Mouse (Mus musculus): ENCODE measurements at regions not wholly inside any gene's neighbourhood (a gene's known extent, or its start where the extent isn't known, plus 50 kb on each side); places are given as distances from the start of the nearest gene placed in this dataset.
A peak's percentile ranks its signal among the peaks of the same experiment; 100 is the strongest.

- ATAC-seq (ENCODE audit: insufficient read depth, low FRiP score) = no peak
- H3K27ac ChIP-seq (ENCODE audit: low read length) = peak overlapping the region; percentile 71
- peak overlapping the region; percentile 25 for H3K4me2 ChIP-seq (ENCODE audit: low read depth, low read length)
- no peaks in the 10 kb centered on the region for H3K36me3 ChIP-seq (ENCODE audit: control insufficient read depth, insufficient read depth, low read length)
- 66% methylated on average over 8 of the region's 8 CpGs for WGBS
- H3K4me3 ChIP-seq (replicated peaks; ENCODE audit: low read length) = peak overlapping the region; percentile 21
- H3K9me3 ChIP-seq (replicated peaks; ENCODE audit: control insufficient read depth, low read length) = no peaks in the 10 kb centered on the region
- H3K27me3 ChIP-seq (ENCODE audit: control insufficient read depth, insufficient read depth, low read length) = no peaks in the 10 kb centered on the region
- peak overlapping the region; percentile 51 for H3K9ac ChIP-seq (ENCODE audit: low read length)
- peaks cover 7% of the 10 kb centered on the region for H3K4me1 ChIP-seq (ENCODE audit: control insufficient read depth, insufficient read depth, low read length)
Observed at GRCm38 (mm10) chr13:31328756-31329155, 227.2 kb upstream of the Foxq1 start.

GRCm38 (mm10) chr13:31330731-31331130 lies 225.2 kb upstream of the Foxq1 start:
- no peaks in the 10 kb centered on the region for H3K9me3 ChIP-seq (replicated peaks; ENCODE audit: control insufficient read depth, low read length)
- no peaks in the 10 kb centered on the region for H3K27me3 ChIP-seq (ENCODE audit: control insufficient read depth, insufficient read depth, low read length)
- ATAC-seq (ENCODE audit: insufficient read depth, low FRiP score) = no peak
- no peak overlapping the region for H3K9ac ChIP-seq (ENCODE audit: low read length)
- 61% methylated on average over 5 of the region's 5 CpGs for WGBS
- H3K4me3 ChIP-seq (replicated peaks; ENCODE audit: low read length) = no peak overlapping the region
- no peaks in the 10 kb centered on the region for H3K36me3 ChIP-seq (ENCODE audit: control insufficient read depth, insufficient read depth, low read length)
- H3K4me1 ChIP-seq (ENCODE audit: control insufficient read depth, insufficient read depth, low read length) = peaks cover 7% of the 10 kb centered on the region
- peak overlapping the region; percentile 11; the same call in 1 of the 2 replicates for H3K27ac ChIP-seq (ENCODE audit: low read length)
- H3K4me2 ChIP-seq (ENCODE audit: low read depth, low read length) = no peak overlapping the region

DNA sequence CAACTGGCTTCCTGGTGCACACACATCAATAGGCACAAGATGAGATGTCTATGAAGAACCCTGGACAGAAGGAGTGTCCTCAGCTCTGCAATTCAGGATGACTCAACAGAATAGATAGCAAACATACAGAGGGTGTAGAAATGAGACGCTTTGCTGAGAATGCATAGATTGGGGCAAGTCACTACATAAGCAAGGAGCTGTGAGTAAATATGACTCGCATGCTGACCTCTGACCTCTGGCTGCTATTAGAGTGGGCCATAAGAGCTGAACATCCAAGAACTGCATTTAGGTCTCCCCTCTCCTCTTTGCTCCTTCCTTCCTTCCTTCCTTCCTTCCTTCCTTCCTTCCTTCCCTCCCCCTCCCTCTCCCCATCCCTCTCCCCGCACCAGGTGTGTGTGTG lies 221.0 kb upstream of the Foxq1 start:
- ATAC-seq (ENCODE audit: insufficient read depth, low FRiP score) = no peak
- Histone ChIP-seq H3K4me2 (ENCODE audit: low read depth, low read length) (no peak overlapping the region), H3K9ac (ENCODE audit: low read length) (no peak overlapping the region), H3K4me3 (replicated peaks; ENCODE audit: low read length) (no peak overlapping the region), H3K4me1 (ENCODE audit: control insufficient read depth, insufficient read depth, low read length) (no peaks in the 10 kb centered on the region), H3K36me3 (ENCODE audit: control insufficient read depth, insufficient read depth, low read length) (no peaks in the 10 kb centered on the region), H3K9me3 (replicated peaks; ENCODE audit: control insufficient read depth, low read length) (no peaks in the 10 kb centered on the region), H3K27me3 (ENCODE audit: control insufficient read depth, insufficient read depth, low read length) (no peaks in the 10 kb centered on the region), H3K27ac (ENCODE audit: low read length) (no peak overlapping the region)
- WGBS = 73% methylated on average over 3 of the region's 3 CpGs

DNA sequence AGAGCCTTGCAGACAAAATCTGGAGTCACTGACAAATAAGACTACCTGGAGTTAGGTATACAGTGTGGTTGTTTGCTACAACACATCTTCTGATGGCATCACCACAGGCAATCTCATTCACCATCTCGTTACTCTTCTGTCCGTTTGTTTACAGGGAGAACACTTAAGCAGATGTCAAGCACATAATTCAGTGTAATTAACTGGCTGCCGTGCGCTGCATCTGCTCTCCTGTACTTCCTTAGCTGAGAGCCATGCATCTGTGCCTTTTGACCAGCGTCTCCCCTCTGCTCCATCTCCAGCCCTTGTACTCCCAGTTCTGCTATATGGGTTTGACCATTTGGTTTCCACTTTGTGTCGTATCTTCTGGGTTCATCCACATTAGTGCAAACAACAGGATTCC lies 218.3 kb upstream of the Foxq1 start:
- H3K9ac ChIP-seq (ENCODE audit: low read length) = no peak overlapping the region
- H3K9me3 ChIP-seq (replicated peaks; ENCODE audit: control insufficient read depth, low read length) = no peaks in the 10 kb centered on the region
- no peak for ATAC-seq (ENCODE audit: insufficient read depth, low FRiP score)
- H3K4me3 ChIP-seq (replicated peaks; ENCODE audit: low read length) = no peak overlapping the region
- WGBS = 37% methylated on average over 6 of the region's 6 CpGs
- H3K27ac ChIP-seq (ENCODE audit: low read length) = no peak overlapping the region
- H3K4me2 ChIP-seq (ENCODE audit: low read depth, low read length) = no peak overlapping the region
- no peaks in the 10 kb centered on the region for H3K27me3 ChIP-seq (ENCODE audit: control insufficient read depth, insufficient read depth, low read length)
- no peaks in the 10 kb centered on the region for H3K4me1 ChIP-seq (ENCODE audit: control insufficient read depth, insufficient read depth, low read length)
- H3K36me3 ChIP-seq (ENCODE audit: control insufficient read depth, insufficient read depth, low read length) = no peaks in the 10 kb centered on the region

GRCm38 (mm10) chr13:31339386-31339785 lies 216.5 kb upstream of the Foxq1 start:
- H3K4me3 ChIP-seq (replicated peaks; ENCODE audit: low read length) = no peak overlapping the region
- 75% methylated on average over 7 of the region's 7 CpGs for WGBS
- H3K27me3 ChIP-seq (ENCODE audit: control insufficient read depth, insufficient read depth, low read length) = no peaks in the 10 kb centered on the region
- no peak overlapping the region for H3K9ac ChIP-seq (ENCODE audit: low read length)
- H3K9me3 ChIP-seq (replicated peaks; ENCODE audit: control insufficient read depth, low read length) = no peaks in the 10 kb centered on the region
- H3K36me3 ChIP-seq (ENCODE audit: control insufficient read depth, insufficient read depth, low read length) = no peaks in the 10 kb centered on the region
- peak overlapping the region; percentile 91 for H3K27ac ChIP-seq (ENCODE audit: low read length)
- peak; percentile 43; the same call in 1 of the 2 replicates for ATAC-seq (ENCODE audit: insufficient read depth, low FRiP score)
- H3K4me1 ChIP-seq (ENCODE audit: control insufficient read depth, insufficient read depth, low read length) = no peaks in the 10 kb centered on the region
- no peak overlapping the region for H3K4me2 ChIP-seq (ENCODE audit: low read depth, low read length)

DNA sequence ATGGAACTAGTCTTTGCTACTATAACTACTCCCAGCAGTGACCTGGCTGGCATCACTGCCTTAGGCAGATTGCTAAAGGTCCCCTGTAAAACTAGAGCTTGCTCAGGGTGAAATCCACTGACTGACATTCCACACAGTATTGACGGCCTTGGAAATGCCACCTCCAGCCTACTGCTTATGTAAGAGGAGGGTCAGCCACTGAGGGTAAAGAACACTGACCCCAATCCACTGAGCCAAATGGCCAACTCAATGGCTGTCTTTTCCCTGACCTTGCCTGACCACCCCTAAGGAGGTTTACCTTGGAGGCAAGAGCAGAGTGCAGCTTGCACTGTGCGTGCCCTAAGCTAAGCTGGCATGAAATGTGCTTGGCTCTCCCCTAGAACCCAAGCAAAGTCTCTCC lies 216.0 kb upstream of the Foxq1 start:
- H3K4me1 ChIP-seq (ENCODE audit: control insufficient read depth, insufficient read depth, low read length) = no peaks in the 10 kb centered on the region
- ATAC-seq (ENCODE audit: insufficient read depth, low FRiP score) = peak; percentile 33; the same call in 1 of the 2 replicates
- H3K9me3 ChIP-seq (replicated peaks; ENCODE audit: control insufficient read depth, low read length) = no peaks in the 10 kb centered on the region
- no peaks in the 10 kb centered on the region for H3K36me3 ChIP-seq (ENCODE audit: control insufficient read depth, insufficient read depth, low read length)
- no peak overlapping the region for H3K9ac ChIP-seq (ENCODE audit: low read length)
- 67% methylated on average over 2 of the region's 2 CpGs for WGBS
- H3K27ac ChIP-seq (ENCODE audit: low read length) = peak overlapping the region; percentile 91
- no peaks in the 10 kb centered on the region for H3K27me3 ChIP-seq (ENCODE audit: control insufficient read depth, insufficient read depth, low read length)
- no peak overlapping the region for H3K4me2 ChIP-seq (ENCODE audit: low read depth, low read length)
- H3K4me3 ChIP-seq (replicated peaks; ENCODE audit: low read length) = no peak overlapping the region

DNA sequence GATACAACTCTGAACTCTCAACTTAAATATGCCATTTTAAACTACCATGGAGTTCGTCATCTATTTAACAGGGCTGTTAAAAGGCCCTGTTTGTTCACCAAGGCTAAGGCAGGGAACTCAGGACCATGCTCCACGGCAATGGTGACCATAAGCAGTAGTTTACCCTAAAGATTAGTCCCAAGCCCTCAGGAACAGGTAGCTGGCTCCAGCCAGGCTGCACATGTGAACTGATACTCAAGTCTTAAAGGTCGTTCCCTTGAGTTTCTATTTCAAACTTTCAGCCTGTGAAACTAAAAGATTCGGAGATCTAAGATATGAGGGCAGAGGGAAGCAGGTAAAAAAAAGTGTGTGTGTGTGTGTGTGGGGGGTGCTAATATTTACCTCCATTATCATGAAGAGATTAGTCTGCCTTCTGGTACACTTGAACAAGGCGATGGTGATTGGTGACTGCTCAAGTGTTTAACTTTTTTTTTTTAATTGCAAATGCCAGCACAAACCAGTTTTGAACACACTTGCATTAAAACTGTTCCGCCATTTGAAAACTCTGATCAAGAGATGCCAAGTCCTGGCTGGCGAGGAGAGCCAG lies 215.5 kb upstream of the Foxq1 start:
- H3K27me3 ChIP-seq (ENCODE audit: control insufficient read depth, insufficient read depth, low read length) = no peaks in the 10 kb centered on the region
- no peaks in the 10 kb centered on the region for H3K9me3 ChIP-seq (replicated peaks; ENCODE audit: control insufficient read depth, low read length)
- WGBS = 58% methylated on average over 7 of the region's 7 CpGs
- H3K9ac ChIP-seq (ENCODE audit: low read length) = no peak overlapping the region
- H3K4me1 ChIP-seq (ENCODE audit: control insufficient read depth, insufficient read depth, low read length) = no peaks in the 10 kb centered on the region
- no peaks in the 10 kb centered on the region for H3K36me3 ChIP-seq (ENCODE audit: control insufficient read depth, insufficient read depth, low read length)
- peak overlapping the region; percentile 91 for H3K27ac ChIP-seq (ENCODE audit: low read length)
- no peak overlapping the region for H3K4me3 ChIP-seq (replicated peaks; ENCODE audit: low read length)
- peak; percentile 80 for ATAC-seq (ENCODE audit: insufficient read depth, low FRiP score)
- no peak overlapping the region for H3K4me2 ChIP-seq (ENCODE audit: low read depth, low read length)

DNA sequence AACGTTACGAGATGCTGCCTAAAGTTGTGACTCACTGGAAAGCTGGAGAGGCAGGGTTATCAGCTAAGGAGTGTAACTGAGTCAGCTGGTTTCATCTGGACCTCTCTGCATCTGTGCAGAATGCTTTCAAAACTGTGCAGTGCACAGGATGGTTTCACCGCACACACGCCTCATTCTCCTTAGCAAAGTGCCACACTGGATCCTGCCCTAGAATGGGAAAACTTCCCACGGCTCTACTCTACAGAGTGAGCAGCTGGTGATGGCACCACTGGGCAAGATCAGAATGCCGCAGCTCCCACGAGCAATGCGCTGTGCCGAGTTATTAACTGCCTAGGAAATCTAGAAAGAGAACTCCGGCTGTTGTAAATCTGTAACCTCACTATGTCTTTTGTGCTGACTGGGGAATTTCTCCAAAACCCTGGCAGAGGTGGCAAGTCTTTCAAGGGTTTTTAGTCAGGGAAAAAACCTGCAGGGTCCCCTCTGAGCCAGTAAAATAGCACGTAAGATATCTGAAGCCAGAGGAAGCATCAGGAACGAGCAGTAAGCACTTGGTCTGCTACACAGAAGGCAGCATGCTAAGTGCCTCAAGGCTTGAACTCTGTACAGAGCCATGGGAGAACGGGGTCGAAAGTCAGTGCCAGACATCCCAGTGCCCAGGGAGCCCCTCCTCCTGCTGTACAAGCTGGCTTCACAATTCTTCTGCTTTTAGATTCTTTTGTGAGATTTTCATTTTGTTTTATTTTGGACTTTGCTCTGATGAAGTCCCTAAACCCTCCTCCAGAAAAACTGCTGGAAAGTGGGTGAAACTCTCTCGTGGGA lies 214.4 kb upstream of the Foxq1 start:
- Histone ChIP-seq H3K4me1 (ENCODE audit: control insufficient read depth, insufficient read depth, low read length) (no peaks in the 10 kb centered on the region), H3K9ac (ENCODE audit: low read length) (0 out of 2 replicates have a peak overlapping the region, but pooled peaks have one; percentile 7), H3K27ac (ENCODE audit: low read length) (peak overlapping the region; percentile 16), H3K9me3 (replicated peaks; ENCODE audit: control insufficient read depth, low read length) (no peaks in the 10 kb centered on the region), H3K4me3 (replicated peaks; ENCODE audit: low read length) (no peak overlapping the region), H3K4me2 (ENCODE audit: low read depth, low read length) (no peak overlapping the region), H3K27me3 (ENCODE audit: control insufficient read depth, insufficient read depth, low read length) (no peaks in the 10 kb centered on the region), H3K36me3 (ENCODE audit: control insufficient read depth, insufficient read depth, low read length) (no peaks in the 10 kb centered on the region)
- 74% methylated on average over 15 of the region's 15 CpGs for WGBS
- ATAC-seq (ENCODE audit: insufficient read depth, low FRiP score) = no peak

DNA sequence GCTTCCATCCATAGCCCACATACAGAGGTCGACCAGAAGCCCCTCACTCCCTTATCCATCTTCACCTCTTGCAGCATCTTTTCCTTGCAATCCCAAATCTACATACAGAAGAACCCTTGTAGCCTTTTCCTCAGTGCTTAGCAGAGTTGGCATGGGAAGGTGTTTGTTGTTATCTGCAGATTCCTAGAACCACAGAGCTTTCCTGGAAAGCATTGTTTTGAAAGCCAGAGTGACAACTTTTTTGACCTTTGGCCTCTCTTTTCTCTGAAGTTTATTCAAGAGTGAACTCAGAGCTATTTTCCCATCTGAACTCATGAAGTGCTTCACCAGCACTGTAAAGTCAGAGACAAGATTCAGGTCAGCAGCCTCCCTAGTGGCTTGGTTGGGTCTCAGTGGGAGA lies 209.7 kb upstream of the Foxq1 start:
- Histone ChIP-seq H3K4me1 (ENCODE audit: control insufficient read depth, insufficient read depth, low read length) (no peaks in the 10 kb centered on the region), H3K4me3 (replicated peaks; ENCODE audit: low read length) (no peak overlapping the region), H3K27me3 (ENCODE audit: control insufficient read depth, insufficient read depth, low read length) (no peaks in the 10 kb centered on the region), H3K9me3 (replicated peaks; ENCODE audit: control insufficient read depth, low read length) (no peaks in the 10 kb centered on the region), H3K4me2 (ENCODE audit: low read depth, low read length) (no peak overlapping the region), H3K9ac (ENCODE audit: low read length) (no peak overlapping the region), H3K36me3 (ENCODE audit: control insufficient read depth, insufficient read depth, low read length) (no peaks in the 10 kb centered on the region), H3K27ac (ENCODE audit: low read length) (no peak overlapping the region)
- ATAC-seq (ENCODE audit: insufficient read depth, low FRiP score) = no peak
- 52% methylated on average over 1 of the region's 1 CpGs for WGBS

Measured in stomach, embryonic 16.5 days (tissue).